Mouse (Mus musculus): ENCODE results near the gene Wwc2.

GRCm38 (mm10) chr8:48019737-48020136 is 29.0 kb upstream of the Wwc2 start:
- TF ChIP-seq GATA1 (IDR thresholded peaks at IDR 0.05; ENCODE audit: borderline replicate concordance, low read length) (no peak), FLI1 (IDR thresholded peaks at IDR 0.05; ENCODE audit: low read length) (no peak)
